Mouse (Mus musculus) liver, embryonic 13.5 days (tissue): ENCODE data around the gene Tbx18. TPM values are rescaled to one million over a fixed set of nuclear protein-coding genes. Genes with fewer than 3 reads are reported as not detected.

Experiments
- ATAC-seq: fragments of 200-750 bp; cut with Nextera tagmentation; 2 replicates; pipeline ENCODE4 v1.8.0; 2017; ENCODE audit warnings: low read depth, mild to moderate bottlenecking, moderate number of reproducible peaks, moderate library complexity
- DNase-seq: peaks from one replicate; pipeline ENCODE4 v3.0.0; 2022
- H3K27ac ChIP-seq: fragments of 300-500 bp; sonication (generic); 2 replicates; pipeline ENCODE4 v1.5.1; 2015; ENCODE audit warnings: moderate library complexity, mild to moderate bottlenecking, inconsistent platforms
- H3K27me3 ChIP-seq: fragments of 300-500 bp; sonication (generic); 2 replicates; pipeline ENCODE4 v1.6.1; 2015; ENCODE audit warnings: mild to moderate bottlenecking, inconsistent platforms
- H3K36me3 ChIP-seq: fragments of 300-500 bp; sonication (generic); 2 replicates; pipeline ENCODE4 v1.6.1; 2015; ENCODE audit warnings: mild to moderate bottlenecking, inconsistent platforms
- H3K4me1 ChIP-seq: fragments of 300-500 bp; sonication (generic); replicated peaks from 2 replicates; pipeline ENCODE4 v1.6.1; 2015; ENCODE audit warnings: inconsistent platforms
- H3K4me2 ChIP-seq: fragments of 300-500 bp; sonication (generic); 2 replicates; pipeline ENCODE4 v1.6.1; 2015; ENCODE audit warnings: inconsistent platforms, mild to moderate bottlenecking, moderate library complexity
- H3K4me3 ChIP-seq: fragments of 300-500 bp; sonication (generic); replicated peaks from 2 replicates; pipeline ENCODE4 v1.5.1; 2015; ENCODE audit warnings: mild to moderate bottlenecking, inconsistent platforms
- H3K9ac ChIP-seq: fragments of 300-500 bp; sonication (generic); 2 replicates; pipeline ENCODE4 v1.6.1; 2015; ENCODE audit warnings: mild to moderate bottlenecking, inconsistent platforms
- H3K9me3 ChIP-seq: fragments of 300-500 bp; sonication (generic); replicated peaks from 2 replicates; pipeline ENCODE4 v1.6.1; 2016; ENCODE audit warnings: inconsistent platforms
- WGBS: fragments of 180-500 bp; shearing (Covaris S2); methylation state at CpG from one replicate; pipeline ENCODE4 v1.1.7; 2015; ENCODE audit not compliant: insufficient replicate concordance; 5-methylcytosine and 5-hydroxymethylcytosine counted together
- polyA plus RNA-seq: library from polyadenylated mRNA; unstranded; fragments of >200 nt; fragmentation: Nextera tagmentation; extraction: Ambion mirVana; gene quantifications from 2 replicates; pipeline ENCODE4 v1.2.1, GENCODE M21; 2015

Tbx18 gene
- polyA plus RNA-seq, 1 experiment from 2014 or later, result 0.10 TPM

GRCm38 (mm10) chr9:87734631-87735030 is 3.6 kb upstream of the Tbx18 start:
- H3K4me2 ChIP-seq, result no peak overlapping the region
- ATAC-seq (no peak), DNase-seq (no peak)
- H3K9me3 ChIP-seq, result no peaks in the 10 kb centered on the region
- no peaks in the 10 kb centered on the region for H3K36me3 ChIP-seq
- H3K27ac ChIP-seq, result no peak overlapping the region
- no peak overlapping the region for H3K4me3 ChIP-seq
- peaks cover 4% of the 10 kb centered on the region for H3K4me1 ChIP-seq
- peaks cover 94% of the 10 kb centered on the region for H3K27me3 ChIP-seq
- no peak overlapping the region for H3K9ac ChIP-seq
- 5% methylated on average over 9 of the region's 9 CpGs for WGBS

- 3% methylated on average over 11 of the region's 11 CpGs for WGBS
- H3K9me3 ChIP-seq, result no peaks in the 10 kb centered on the region
- DNase-seq (no peak), ATAC-seq (no peak)
- H3K4me3 ChIP-seq, result no peak overlapping the region
- no peak overlapping the region for H3K4me2 ChIP-seq
- no peak overlapping the region for H3K27ac ChIP-seq
- no peaks in the 10 kb centered on the region for H3K36me3 ChIP-seq
- no peak overlapping the region for H3K9ac ChIP-seq
- peaks cover 94% of the 10 kb centered on the region for H3K27me3 ChIP-seq
- peaks cover 7% of the 10 kb centered on the region for H3K4me1 ChIP-seq
Observed at GRCm38 (mm10) chr9:87733732-87734131, 2.7 kb upstream of the Tbx18 start.

- Histone ChIP-seq H3K27ac (no peak overlapping the region), H3K9me3 (no peaks in the 10 kb centered on the region), H3K4me1 (peaks cover 7% of the 10 kb centered on the region), H3K4me3 (no peak overlapping the region), H3K4me2 (no peak overlapping the region), H3K9ac (no peak overlapping the region), H3K36me3 (no peaks in the 10 kb centered on the region), H3K27me3 (peaks cover 94% of the 10 kb centered on the region)
- no peak for DNase-seq
- 5% methylated on average over 11 of the region's 11 CpGs for WGBS
- no peak for ATAC-seq
Observed at GRCm38 (mm10) chr9:87733236-87733630, 2.2 kb upstream of the Tbx18 start.

- DNase-seq, result no peak
- H3K4me3 ChIP-seq, result no peak overlapping the region
Observed at GRCm38 (mm10) chr9:87732416-87733235, 1.6 kb upstream of the Tbx18 start.

GRCm38 (mm10) chr9:87730271-87730960 is 644 bp downstream of the Tbx18 start:
- H3K27ac ChIP-seq, result no peak overlapping the region
- H3K9ac ChIP-seq, result no peak overlapping the region
- peak overlapping the region; percentile 38 for H3K4me3 ChIP-seq
- H3K4me2 ChIP-seq, result peak overlapping the region; percentile 54
- DNase-seq (no peak), ATAC-seq (no peak)
- peaks cover 82% of the 10 kb centered on the region for H3K27me3 ChIP-seq
- no peaks in the 10 kb centered on the region for H3K36me3 ChIP-seq
- under 1% methylated on average over 86 of the region's 91 CpGs for WGBS
- no peaks in the 10 kb centered on the region for H3K9me3 ChIP-seq
- peaks cover 7% of the 10 kb centered on the region for H3K4me1 ChIP-seq

More at GRCm38 (mm10) chr9:87732416-87733235, 1.6 kb upstream of the Tbx18 start:
- Histone ChIP-seq H3K9ac (no peak overlapping the region), H3K36me3 (no peaks in the 10 kb centered on the region), H3K27me3 (peaks cover 93% of the 10 kb centered on the region), H3K4me1 (peaks cover 7% of the 10 kb centered on the region), H3K4me2 (no peak overlapping the region), H3K9me3 (no peaks in the 10 kb centered on the region), H3K27ac (no peak overlapping the region)
- WGBS, result 3% methylated on average over 25 of the region's 25 CpGs
- ATAC-seq, result no peak

- Histone ChIP-seq H3K9ac (no peak overlapping the region), H3K9me3 (no peaks in the 10 kb centered on the region), H3K4me3 (peak overlapping the region; percentile 38), H3K4me1 (peaks cover 7% of the 10 kb centered on the region), H3K4me2 (peak overlapping the region; percentile 54), H3K36me3 (no peaks in the 10 kb centered on the region), H3K27me3 (peaks cover 78% of the 10 kb centered on the region), H3K27ac (no peak overlapping the region)
- 1% methylated on average over 68 of the region's 75 CpGs for WGBS
- ATAC-seq (no peak), DNase-seq (no peak)
Observed at GRCm38 (mm10) chr9:87729316-87730270, 1.5 kb downstream of the Tbx18 start.

- Histone ChIP-seq H3K9ac (no peak overlapping the region), H3K4me3 (no peak overlapping the region), H3K27ac (no peak overlapping the region), H3K4me1 (peaks cover 7% of the 10 kb centered on the region), H3K36me3 (no peaks in the 10 kb centered on the region), H3K4me2 (no peak overlapping the region), H3K9me3 (no peaks in the 10 kb centered on the region), H3K27me3 (peaks cover 74% of the 10 kb centered on the region)
- DNase-seq, result no peak
- 27% methylated on average over 3 of the region's 3 CpGs for WGBS
- no peak for ATAC-seq
Observed at GRCm38 (mm10) chr9:87728107-87728506, 3.0 kb downstream of the Tbx18 start.

GRCm38 (mm10) chr9:87727155-87727953 is 3.7 kb downstream of the Tbx18 start:
- Histone ChIP-seq H3K9ac (no peak overlapping the region), H3K27ac (no peak overlapping the region), H3K36me3 (no peaks in the 10 kb centered on the region), H3K4me1 (peaks cover 7% of the 10 kb centered on the region), H3K4me3 (no peak overlapping the region), H3K27me3 (peaks cover 66% of the 10 kb centered on the region), H3K9me3 (no peaks in the 10 kb centered on the region), H3K4me2 (no peak overlapping the region)
- 8% methylated on average over 12 of the region's 12 CpGs for WGBS
- ATAC-seq, result no peak
- no peak for DNase-seq

GRCm38 (mm10) chr9:87721793-87722192 is 9.3 kb downstream of the Tbx18 start:
- Histone ChIP-seq H3K4me2 (no peak overlapping the region), H3K4me3 (no peak overlapping the region), H3K9me3 (no peaks in the 10 kb centered on the region), H3K4me1 (no peaks in the 10 kb centered on the region), H3K9ac (no peak overlapping the region), H3K27me3 (peaks cover 23% of the 10 kb centered on the region), H3K36me3 (no peaks in the 10 kb centered on the region), H3K27ac (no peak overlapping the region)
- ATAC-seq (no peak), DNase-seq (no peak)
- 42% methylated on average over 2 of the region's 2 CpGs for WGBS

GRCm38 (mm10) chr9:87710360-87710759 is 20.7 kb downstream of the Tbx18 start:
- Histone ChIP-seq H3K27ac (no peak overlapping the region), H3K4me2 (no peak overlapping the region), H3K9ac (no peak overlapping the region), H3K4me1 (no peaks in the 10 kb centered on the region), H3K36me3 (no peaks in the 10 kb centered on the region), H3K27me3 (no peaks in the 10 kb centered on the region), H3K4me3 (no peak overlapping the region), H3K9me3 (no peaks in the 10 kb centered on the region)
- no peak for ATAC-seq
- WGBS, result 48% methylated on average over 4 of the region's 4 CpGs
- no peak for DNase-seq
